Mouse (Mus musculus) intestine, embryonic 14.5 days (tissue): Measurements from ENCODE around the gene Stard3. TPM values are rescaled to one million over a fixed set of nuclear protein-coding genes. Genes with fewer than 3 reads are reported as not detected.

ENCODE experiments used
- ATAC-seq: fragments of 200-750 bp; cut with Nextera tagmentation; replicated peaks from 2 replicates; pipeline ENCODE4 v1.8.0; 2017; ENCODE audit warnings: low read depth, moderate number of reproducible peaks, moderate TSS enrichment, moderate library complexity; ENCODE audit not compliant: low FRiP score, low TSS enrichment
- DNase-seq: peaks from one replicate; pipeline ENCODE4 v3.0.0-alpha.2; 2018; ENCODE audit warnings: low spot score
- H3K27ac ChIP-seq: fragments of 300-500 bp; sonication (generic); 2 replicates; pipeline ENCODE4 v1.5.1; 2014; ENCODE audit warnings: low read depth, mild to moderate bottlenecking, control low read depth
- H3K27me3 ChIP-seq: fragments of 300-500 bp; sonication (generic); replicated peaks from 2 replicates; pipeline ENCODE4 v1.6.1; 2014; ENCODE audit warnings: low read length, control low read depth; ENCODE audit not compliant: control insufficient read depth, insufficient read depth
- H3K36me3 ChIP-seq: fragments of 300-500 bp; sonication (generic); 2 replicates; pipeline ENCODE4 v1.6.1; 2014; ENCODE audit warnings: low read length, control low read depth; ENCODE audit not compliant: control insufficient read depth, insufficient read depth
- H3K4me1 ChIP-seq: fragments of 300-500 bp; sonication (generic); replicated peaks from 2 replicates; pipeline ENCODE4 v1.6.1; 2014; ENCODE audit warnings: low read length, control low read depth, mixed read lengths; ENCODE audit not compliant: control insufficient read depth, insufficient read depth
- H3K4me2 ChIP-seq: fragments of 300-500 bp; sonication (generic); 2 replicates; pipeline ENCODE4 v1.6.1; 2014; ENCODE audit warnings: low read length
- H3K4me3 ChIP-seq: fragments of 300-500 bp; sonication (generic); 2 replicates; pipeline ENCODE4 v1.5.1; 2014; ENCODE audit warnings: low read depth, low read length, control low read depth, mixed read lengths
- H3K9ac ChIP-seq: fragments of 300-500 bp; sonication (generic); 2 replicates; pipeline ENCODE4 v1.6.1; 2014; ENCODE audit warnings: mild to moderate bottlenecking, low read length
- H3K9me3 ChIP-seq: fragments of 300-500 bp; sonication (generic); 2 replicates; pipeline ENCODE4 v1.6.1; 2016; ENCODE audit warnings: low read length, control low read depth; ENCODE audit not compliant: control insufficient read depth
- WGBS: fragments of 180-500 bp; shearing (Covaris S2); extraction: QIAGEN DNeasy Blood & Tissue Kit; methylation state at CpG from one replicate; pipeline ENCODE4 v1.1.7; 2014; 5-methylcytosine and 5-hydroxymethylcytosine counted together
- polyA plus RNA-seq: library from polyadenylated mRNA; unstranded; fragments of >200 nt; fragmentation: Nextera tagmentation; extraction: Ambion mirVana; gene quantifications from 2 replicates; pipeline ENCODE4 v1.2.1, GENCODE M21; 2014

Stard3 gene
- polyA plus RNA-seq, 1 experiment from 2014 or later = 40.5 TPM

DNA sequence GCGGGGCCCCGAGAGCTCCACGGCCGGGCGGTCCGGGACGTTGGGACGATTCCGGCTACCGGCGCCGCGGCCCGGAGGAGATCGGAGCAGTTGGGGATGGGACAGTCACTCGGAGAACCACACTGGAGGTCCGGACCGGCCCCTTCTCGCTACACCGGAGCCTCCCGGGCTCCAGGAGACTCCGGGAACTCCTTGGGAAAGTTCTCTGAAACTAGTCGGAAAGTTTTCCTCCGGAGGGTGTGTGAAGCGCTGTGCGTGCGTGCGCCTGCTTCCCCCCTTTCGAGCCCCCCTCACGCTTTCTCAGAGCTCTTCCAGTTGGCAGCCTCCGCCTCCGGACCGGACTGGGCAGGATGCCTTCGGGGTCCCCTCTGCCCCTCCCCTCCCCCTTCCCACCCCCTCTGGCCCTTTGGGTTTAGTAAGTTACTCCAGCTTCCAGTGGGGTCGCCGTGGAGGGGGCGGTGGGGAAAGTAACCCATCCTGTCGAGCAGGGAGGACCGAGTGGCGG is 54.7 kb downstream of the Stard3 start:
- peak overlapping the region; percentile 91 for H3K9ac ChIP-seq
- peak overlapping the region; percentile 65 for H3K4me2 ChIP-seq
- no peaks in the 10 kb centered on the region for H3K27me3 ChIP-seq
- peak overlapping the region; percentile 95 for H3K4me3 ChIP-seq
- ATAC-seq (peak; percentile 29; the same call in 1 of the 2 replicates), DNase-seq (peak; percentile 84)
- under 1% methylated on average over 39 of the region's 40 CpGs for WGBS
- H3K27ac ChIP-seq = peak overlapping the region; percentile 87
- H3K36me3 ChIP-seq = no peaks in the 10 kb centered on the region
- no peaks in the 10 kb centered on the region for H3K9me3 ChIP-seq
- peaks cover 45% of the 10 kb centered on the region for H3K4me1 ChIP-seq

DNA sequence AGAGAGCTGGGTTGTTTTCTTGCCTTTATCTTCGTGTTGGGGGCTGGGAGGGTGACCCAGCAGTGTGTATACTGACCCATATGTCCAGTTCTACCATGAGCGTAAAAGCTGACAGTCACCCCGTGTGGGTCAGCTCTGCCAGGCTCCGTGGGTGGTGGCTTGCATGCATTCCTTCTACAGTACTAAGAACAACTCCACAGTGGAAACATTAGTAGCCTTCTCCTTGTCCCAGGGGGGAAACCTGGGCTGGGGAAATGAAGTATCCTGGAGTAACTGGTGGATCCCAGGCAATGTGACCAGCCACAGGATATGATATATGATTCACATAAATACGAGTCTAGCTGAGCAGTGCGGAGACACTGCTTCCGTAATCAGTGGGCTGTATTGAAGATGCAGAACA is 55.6 kb downstream of the Stard3 start:
- H3K27ac ChIP-seq = no peak overlapping the region; the same call in 1 of the 2 replicates
- 12% methylated on average over 7 of the region's 7 CpGs for WGBS
- DNase-seq (peak; percentile 57), ATAC-seq (no peak)
- H3K9ac ChIP-seq = peak overlapping the region; percentile 91
- peak overlapping the region; percentile 95 for H3K4me3 ChIP-seq
- H3K36me3 ChIP-seq = no peaks in the 10 kb centered on the region
- H3K27me3 ChIP-seq = no peaks in the 10 kb centered on the region
- no peaks in the 10 kb centered on the region for H3K9me3 ChIP-seq
- H3K4me2 ChIP-seq = peak overlapping the region; percentile 65
- peaks cover 44% of the 10 kb centered on the region for H3K4me1 ChIP-seq

DNA sequence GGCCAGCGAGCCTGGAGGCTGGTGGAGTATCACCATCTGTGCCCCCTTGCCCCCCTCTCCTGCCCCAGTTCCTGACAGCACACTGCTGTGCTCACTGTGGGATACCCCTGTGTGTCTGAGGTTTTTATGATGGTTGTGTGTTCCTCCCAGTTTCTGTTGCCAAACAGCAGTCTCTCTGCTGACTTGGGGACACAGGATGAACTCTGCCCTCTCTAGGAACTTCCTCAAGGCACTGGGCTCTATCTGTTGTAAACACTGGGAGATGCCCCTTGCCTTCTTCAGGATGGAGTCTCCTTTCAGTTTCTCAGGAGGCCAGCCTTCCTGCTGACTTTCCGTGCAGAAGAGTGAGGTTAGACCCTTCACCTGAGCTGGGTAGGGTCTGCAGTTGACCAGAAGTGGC is 56.0 kb downstream of the Stard3 start:
- Histone ChIP-seq H3K36me3 (no peaks in the 10 kb centered on the region), H3K9me3 (no peaks in the 10 kb centered on the region), H3K27me3 (no peaks in the 10 kb centered on the region), H3K4me2 (peak overlapping the region; percentile 65), H3K4me1 (peaks cover 40% of the 10 kb centered on the region), H3K27ac (no peak overlapping the region), H3K9ac (no peak overlapping the region), H3K4me3 (peak overlapping the region; percentile 95; the same call in 1 of the 2 replicates)
- ATAC-seq = no peak
- DNase-seq = no peak
- 18% methylated on average over 2 of the region's 2 CpGs for WGBS

DNA sequence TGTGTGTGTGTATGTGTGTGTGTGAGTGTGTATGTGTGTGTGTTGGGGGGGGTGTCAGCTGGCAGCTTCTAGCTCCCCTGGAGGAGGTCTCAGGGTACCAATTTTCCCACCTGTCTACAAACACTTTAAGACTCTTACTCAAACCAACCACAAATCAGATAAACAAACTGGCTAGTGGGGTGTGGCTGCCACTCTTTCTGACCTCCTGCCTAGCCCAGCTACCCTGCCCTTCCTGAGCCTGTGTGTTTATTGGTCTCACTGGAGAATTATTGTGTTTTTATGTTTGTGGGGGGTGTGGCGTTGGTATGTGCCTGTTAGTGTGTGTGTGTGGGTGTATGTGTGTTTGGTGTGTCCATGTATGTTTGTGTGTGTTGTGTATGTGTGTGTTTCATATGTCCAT is 58.9 kb downstream of the Stard3 start:
- Histone ChIP-seq H3K27ac (no peak overlapping the region), H3K4me1 (peaks cover 26% of the 10 kb centered on the region), H3K4me3 (no peak overlapping the region), H3K27me3 (no peaks in the 10 kb centered on the region), H3K9me3 (no peaks in the 10 kb centered on the region), H3K9ac (no peak overlapping the region), H3K4me2 (no peak overlapping the region), H3K36me3 (peaks cover 26% of the 10 kb centered on the region)
- 70% methylated on average over 1 of the region's 1 CpGs for WGBS
- ATAC-seq (no peak), DNase-seq (no peak)

DNA sequence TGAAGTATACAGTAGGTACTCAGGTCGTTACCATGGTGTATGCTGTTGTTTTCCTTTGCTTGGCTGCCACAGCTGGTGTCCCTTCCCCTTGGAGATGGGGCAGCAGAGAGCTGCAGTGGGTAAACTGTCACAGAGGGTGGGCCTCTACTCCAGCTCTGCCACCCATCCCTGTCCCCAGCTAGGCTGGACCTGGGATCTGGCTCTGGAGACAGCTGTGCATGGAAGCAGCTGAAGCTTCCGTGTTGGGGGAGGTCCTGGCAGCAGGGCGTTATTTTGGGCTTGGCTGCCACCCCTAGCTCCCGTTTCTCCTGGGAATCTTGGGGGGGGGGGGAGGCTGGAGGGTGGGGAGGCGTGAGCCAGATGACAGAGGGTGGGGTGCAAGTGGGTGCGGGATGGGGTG is 60.1 kb downstream of the Stard3 start:
- ATAC-seq (no peak), DNase-seq (no peak)
- 69% methylated on average over 6 of the region's 6 CpGs for WGBS
- no peak overlapping the region for H3K4me3 ChIP-seq
- H3K4me2 ChIP-seq = no peak overlapping the region
- H3K27me3 ChIP-seq = no peaks in the 10 kb centered on the region
- no peak overlapping the region for H3K27ac ChIP-seq
- peaks cover 26% of the 10 kb centered on the region for H3K4me1 ChIP-seq
- no peaks in the 10 kb centered on the region for H3K9me3 ChIP-seq
- peaks cover 38% of the 10 kb centered on the region for H3K36me3 ChIP-seq
- H3K9ac ChIP-seq = no peak overlapping the region

DNA sequence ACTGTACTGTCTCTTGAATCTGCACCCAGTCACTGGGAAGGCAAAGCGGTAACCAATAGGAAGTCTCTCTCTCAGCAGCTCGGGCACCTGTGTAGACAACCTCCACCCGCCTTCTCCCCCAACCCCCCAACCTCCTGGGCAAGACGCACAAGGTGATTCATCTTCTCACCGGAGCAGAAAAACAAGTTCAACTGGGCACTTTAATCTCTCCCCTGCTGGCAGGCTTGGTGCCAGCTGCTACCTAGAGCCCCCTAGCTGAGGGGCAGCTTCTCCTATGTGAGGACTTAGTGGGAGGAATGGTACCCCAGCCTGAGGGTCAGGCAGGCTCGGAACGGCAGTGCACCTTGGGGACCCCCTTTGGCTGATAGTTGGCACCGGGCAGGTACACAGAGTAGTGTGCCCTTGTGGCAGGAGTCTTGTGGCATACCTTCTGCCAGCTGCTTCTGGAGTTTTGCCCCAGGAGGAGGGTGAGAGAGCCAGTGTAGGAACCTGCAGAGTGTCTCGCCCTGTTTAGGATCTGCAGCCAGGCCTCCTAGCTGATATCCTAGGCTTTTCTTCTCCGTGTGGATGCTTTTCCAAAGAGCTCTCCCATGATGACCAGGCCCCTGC is 60.9 kb downstream of the Stard3 start:
- no peak for ATAC-seq
- H3K9me3 ChIP-seq = no peaks in the 10 kb centered on the region
- WGBS = 85% methylated on average over 10 of the region's 10 CpGs
- no peaks in the 10 kb centered on the region for H3K27me3 ChIP-seq
- no peak overlapping the region for H3K9ac ChIP-seq
- no peak overlapping the region for H3K4me3 ChIP-seq
- H3K36me3 ChIP-seq = peaks cover 44% of the 10 kb centered on the region
- no peak overlapping the region for H3K27ac ChIP-seq
- no peak overlapping the region for H3K4me2 ChIP-seq
- no peak for DNase-seq
- H3K4me1 ChIP-seq = peaks cover 20% of the 10 kb centered on the region

GRCm38 (mm10) chr11:98426592-98426991 is 68.4 kb downstream of the Stard3 start:
- no peak overlapping the region for H3K4me3 ChIP-seq
- peaks cover 95% of the 10 kb centered on the region for H3K36me3 ChIP-seq
- H3K4me1 ChIP-seq = no peaks in the 10 kb centered on the region
- ATAC-seq (no peak), DNase-seq (no peak)
- H3K9ac ChIP-seq = no peak overlapping the region
- no peaks in the 10 kb centered on the region for H3K9me3 ChIP-seq
- WGBS = 91% methylated on average over 7 of the region's 7 CpGs
- H3K27ac ChIP-seq = no peak overlapping the region
- no peak overlapping the region for H3K4me2 ChIP-seq
- no peaks in the 10 kb centered on the region for H3K27me3 ChIP-seq

DNA sequence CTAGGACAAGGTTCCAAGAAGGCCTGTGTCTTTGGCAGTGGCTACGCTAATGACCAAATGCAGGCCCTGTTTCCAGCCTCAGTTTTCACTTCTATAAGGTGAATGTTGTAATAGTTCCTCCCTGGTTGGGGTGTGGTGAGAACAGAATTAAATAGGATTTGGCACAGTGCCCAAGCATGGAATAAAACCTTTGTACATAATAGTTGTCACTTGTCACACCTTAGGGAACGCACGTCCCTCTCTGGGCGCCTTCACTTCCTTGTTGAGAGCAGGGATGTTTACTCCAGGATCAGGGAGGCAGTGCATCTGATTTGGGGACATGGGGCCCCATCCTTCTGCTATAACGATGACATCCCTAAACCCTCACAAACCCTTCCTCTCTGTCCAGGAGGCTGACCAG is 70.3 kb downstream of the Stard3 start:
- Histone ChIP-seq H3K27ac (no peak overlapping the region), H3K27me3 (no peaks in the 10 kb centered on the region), H3K4me2 (no peak overlapping the region), H3K4me3 (no peak overlapping the region), H3K4me1 (no peaks in the 10 kb centered on the region), H3K9ac (no peak overlapping the region), H3K36me3 (peaks cover 93% of the 10 kb centered on the region), H3K9me3 (no peaks in the 10 kb centered on the region)
- no peak for ATAC-seq
- no peak for DNase-seq
- WGBS = 87% methylated on average over 5 of the region's 5 CpGs
